Mouse (Mus musculus) retina, postnatal 7 days (tissue): Measurements from ENCODE around the gene Icmt.
A peak's percentile ranks its signal among the peaks of the same experiment; 100 is the strongest.

Experiments used
- DNase-seq: peaks from one replicate; pipeline ENCODE4 v3.0.0-alpha.2; 2012; ENCODE audit warnings: low read depth, low spot score

The Icmt gene

DNA sequence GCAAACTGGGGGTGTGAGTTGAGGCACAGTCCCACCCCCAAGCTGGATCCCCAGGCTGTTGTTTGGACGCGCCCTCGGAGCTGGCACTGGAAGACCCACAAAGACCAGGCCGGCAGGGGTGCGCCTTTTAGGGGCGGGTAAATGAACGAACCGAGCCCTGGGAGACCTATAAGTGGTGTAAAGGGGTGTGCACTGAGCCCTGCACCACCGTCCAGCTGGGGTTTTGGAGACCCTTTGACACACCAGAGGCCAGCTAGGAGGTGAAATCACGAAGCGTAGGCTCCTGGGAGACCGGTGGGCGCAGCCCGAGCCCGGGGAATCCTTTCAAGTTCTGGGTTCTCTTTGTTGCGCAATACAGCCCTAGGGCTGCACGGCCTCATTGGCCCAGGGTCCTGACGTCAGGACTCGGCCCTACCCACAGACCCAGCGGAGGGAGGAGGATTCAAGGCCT lies 22.3 kb upstream of the Icmt start:
- DNase-seq: no peak

DNA sequence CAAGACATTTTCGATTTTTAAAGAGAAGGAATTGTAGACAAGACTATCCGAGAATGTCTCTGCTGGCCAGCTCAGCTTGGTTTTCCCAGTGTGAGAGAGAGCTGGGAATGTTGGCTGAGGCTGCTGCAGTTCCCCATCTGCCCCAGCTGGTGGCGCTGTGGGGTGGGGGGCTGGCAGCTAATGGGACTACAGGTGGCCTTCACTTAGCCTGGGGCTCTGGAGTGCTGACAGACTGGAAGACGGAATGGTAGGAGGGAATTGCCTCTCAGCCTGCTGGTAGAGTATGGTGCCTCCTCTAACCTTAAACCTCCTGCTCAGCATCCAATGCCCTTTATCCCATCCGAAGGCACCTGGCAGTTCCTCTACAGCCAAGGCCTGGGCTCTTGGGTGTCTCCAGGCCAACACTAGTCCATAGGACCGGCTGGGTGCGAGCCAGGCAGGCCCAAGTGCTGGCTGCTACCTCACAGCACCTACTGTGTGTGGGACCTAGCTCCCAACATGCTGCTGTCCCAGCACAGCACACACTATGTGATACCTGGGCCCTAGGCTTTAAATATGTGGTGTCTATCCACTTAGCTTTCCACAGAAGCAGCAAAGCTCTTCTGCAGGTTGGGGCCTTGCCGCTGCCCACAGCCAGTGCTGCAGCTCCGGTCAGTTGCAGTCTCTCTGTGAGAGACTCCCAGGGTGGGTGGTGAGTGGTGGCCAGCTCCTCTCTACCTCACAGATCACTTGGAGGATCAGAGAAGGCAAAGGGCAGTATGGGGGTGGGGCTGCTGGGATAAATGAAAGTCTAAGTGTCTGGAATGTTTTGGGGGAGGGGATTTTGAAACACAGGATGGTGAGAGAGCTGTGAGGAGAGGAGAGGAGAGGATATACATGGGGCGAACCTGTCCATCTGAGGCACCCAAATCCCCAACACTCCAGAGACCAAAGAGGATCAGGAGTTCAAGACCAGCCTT lies 20.4 kb upstream of the Icmt start:
- DNase-seq: no peak

GRCm38 (mm10) chr4:152277916-152278315 lies 19.1 kb upstream of the Icmt start:
- no peak for DNase-seq

GRCm38 (mm10) chr4:152278986-152279385 lies 18.0 kb upstream of the Icmt start:
- no peak for DNase-seq

- no peak for DNase-seq
Measured at GRCm38 (mm10) chr4:152281601-152282000, 15.4 kb upstream of the Icmt start.

DNA sequence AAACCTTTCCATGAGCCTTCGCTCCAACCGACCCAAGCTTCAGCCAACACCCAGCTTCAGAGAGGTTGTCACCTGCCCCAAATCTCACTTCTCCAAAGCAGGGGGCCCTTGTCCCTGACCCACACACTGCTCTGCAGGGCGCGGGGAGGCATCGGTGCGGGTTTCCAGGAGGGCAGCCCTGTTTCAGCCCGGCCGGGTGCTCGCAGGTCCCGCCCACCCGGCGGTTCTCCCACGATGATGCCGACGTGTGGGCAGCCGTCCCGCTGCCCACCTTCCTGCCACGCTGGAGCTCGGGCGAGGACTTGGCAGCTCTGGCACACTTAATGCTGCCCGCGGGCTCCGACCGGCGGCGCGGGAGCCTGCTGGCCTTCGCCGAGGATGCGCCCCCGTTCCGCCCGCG lies 14.3 kb upstream of the Icmt start:
- DNase-seq: no peak

- DNase-seq: peak; percentile 88
Measured at GRCm38 (mm10) chr4:152283186-152283950, 13.7 kb upstream of the Icmt start.

- DNase-seq: peak; percentile 68
Measured at GRCm38 (mm10) chr4:152285505-152285904, 11.5 kb upstream of the Icmt start.

DNA sequence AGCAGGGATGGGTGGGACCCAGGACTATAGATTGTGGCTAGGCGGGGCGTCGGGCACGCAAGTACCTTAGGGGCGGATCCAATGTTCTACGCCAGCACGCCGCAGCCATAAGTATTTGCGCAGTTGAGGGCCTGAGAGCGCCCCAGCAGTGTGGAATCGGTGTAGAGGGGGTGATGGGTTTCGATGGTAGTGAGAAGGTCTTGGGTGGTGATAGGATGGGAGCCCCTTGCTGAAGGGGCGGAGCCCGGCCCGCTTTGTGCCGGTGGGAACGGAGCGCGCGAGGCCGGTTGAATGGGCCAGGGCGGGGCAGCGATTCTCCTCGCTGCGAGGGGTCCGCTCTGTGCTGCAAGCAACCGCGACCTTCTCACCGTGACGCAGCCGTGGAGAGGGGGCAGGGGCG lies 10.8 kb upstream of the Icmt start:
- DNase-seq: no peak

DNA sequence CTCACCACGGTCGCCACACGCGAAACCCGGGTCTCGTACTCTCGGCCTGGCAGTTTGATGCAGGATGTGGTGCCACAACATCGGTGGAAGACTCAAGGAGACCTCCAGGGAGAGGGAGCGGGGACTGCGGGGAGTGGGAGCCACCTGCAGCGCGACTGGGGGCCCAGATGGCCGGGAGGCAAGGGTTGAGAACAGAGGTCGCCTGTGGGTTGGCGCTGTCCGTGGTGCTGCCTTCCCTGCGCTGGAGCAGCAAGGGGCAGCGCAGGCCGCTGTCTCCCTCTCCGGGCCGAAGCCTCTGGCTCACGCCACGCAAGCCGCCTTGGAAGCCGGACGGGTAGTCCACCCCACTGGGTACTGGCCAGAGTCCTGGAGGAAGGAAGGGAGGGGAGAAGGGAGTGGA lies 10.1 kb upstream of the Icmt start:
- DNase-seq: no peak

DNA sequence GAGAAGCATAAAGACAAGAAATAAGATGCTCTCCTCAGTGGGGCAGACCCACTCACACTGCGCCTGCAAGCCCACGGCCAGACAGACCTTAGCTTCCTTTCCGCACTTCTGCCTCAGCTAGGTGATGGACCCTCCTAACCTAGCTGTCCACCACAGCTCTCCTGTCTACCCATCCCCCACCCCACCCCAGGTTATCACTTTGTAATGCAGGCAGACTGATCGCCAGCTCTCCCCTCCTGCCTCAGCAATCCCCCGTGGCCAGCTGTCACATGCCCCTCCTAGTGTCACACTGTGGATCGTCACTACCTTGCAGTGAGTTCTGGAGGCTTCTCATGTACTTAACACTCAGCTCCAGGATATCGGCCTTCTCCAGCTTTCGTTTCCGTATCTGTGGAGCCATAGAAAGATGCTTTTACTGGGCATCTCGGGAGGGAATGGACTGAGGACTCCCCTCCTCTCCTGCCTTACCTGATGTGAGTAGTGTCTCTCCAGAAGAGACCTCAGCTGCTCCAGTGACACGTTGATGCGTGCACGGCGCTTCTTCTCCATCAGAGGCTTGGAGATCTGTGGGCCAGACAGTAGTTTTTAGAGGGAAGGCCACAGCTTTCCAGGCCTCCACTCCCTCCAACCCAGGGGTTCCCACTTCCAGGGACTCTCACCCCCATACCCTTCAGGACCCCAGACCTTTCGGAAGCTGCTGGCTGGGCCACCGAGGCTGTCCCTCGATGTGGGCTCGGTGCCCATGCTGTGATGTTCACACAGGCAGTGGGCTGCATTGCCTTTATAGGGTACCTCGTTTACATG lies 9.5 kb upstream of the Icmt start:
- no peak for DNase-seq

- DNase-seq: no peak
Measured at GRCm38 (mm10) chr4:152288398-152288945, 8.6 kb upstream of the Icmt start.

DNA sequence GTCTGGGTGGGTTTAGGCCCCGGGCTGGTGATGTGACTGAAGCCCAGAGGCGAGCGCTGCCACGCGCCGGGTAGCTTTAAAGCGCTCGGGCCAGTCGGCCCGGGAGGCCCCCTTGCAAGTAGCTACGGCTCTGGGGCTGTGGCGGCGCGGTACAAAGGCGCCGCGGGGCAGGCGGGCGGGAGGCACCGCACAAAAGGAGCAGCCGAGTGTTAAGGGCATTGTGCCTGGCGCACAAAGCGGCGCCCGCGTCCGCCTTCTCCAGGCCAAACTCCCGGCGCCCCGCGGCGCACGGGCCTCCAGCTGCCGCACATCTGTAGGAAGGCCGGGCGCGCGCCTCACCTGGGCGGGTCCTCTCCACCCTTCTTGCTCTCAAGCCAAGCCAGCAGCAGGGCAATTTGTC lies 6.6 kb upstream of the Icmt start:
- DNase-seq: no peak

GRCm38 (mm10) chr4:152290991-152291390 lies 6.0 kb upstream of the Icmt start:
- DNase-seq: no peak

GRCm38 (mm10) chr4:152291562-152291961 lies 5.5 kb upstream of the Icmt start, which contains the start of gene Hes3:
Gene Hes3 (minus strand): TSS chr4:152291662.
- DNase-seq: no peak

- no peak for DNase-seq
Measured at GRCm38 (mm10) chr4:152292102-152292765, 4.8 kb upstream of the Icmt start.

GRCm38 (mm10) chr4:152294188-152294929 lies 2.7 kb upstream of the Icmt start:
- no peak for DNase-seq

DNA sequence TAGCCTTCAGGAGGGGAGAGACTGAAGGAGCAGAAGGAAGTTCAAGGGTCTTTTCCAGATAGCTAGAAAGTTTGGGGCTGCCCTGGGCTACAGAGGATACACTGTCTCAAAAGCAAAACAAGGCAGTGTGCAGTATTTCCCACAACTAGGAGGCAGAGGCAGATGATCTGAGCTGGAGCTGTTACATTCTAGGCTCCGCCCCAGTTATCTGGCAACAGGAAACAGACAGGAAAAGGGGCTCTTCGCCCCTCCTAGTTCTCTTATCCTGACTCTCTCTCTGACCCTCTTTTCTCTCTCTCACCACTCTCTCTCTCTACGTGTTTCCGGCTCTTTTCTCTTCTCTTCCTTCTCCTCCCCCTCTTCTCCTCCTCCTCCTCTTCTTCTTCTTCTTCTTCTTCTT lies 1.1 kb upstream of the Icmt start:
- no peak for DNase-seq

- no peak for DNase-seq
Measured at GRCm38 (mm10) chr4:152296371-152296770, 656 bp upstream of the Icmt start.

- DNase-seq: no peak
Measured at GRCm38 (mm10) chr4:152298836-152299235, 1.8 kb downstream of the Icmt start.
